Comparison of ENCODE assay signal across 8 mouse cellular contexts in the genomic region with DNA sequence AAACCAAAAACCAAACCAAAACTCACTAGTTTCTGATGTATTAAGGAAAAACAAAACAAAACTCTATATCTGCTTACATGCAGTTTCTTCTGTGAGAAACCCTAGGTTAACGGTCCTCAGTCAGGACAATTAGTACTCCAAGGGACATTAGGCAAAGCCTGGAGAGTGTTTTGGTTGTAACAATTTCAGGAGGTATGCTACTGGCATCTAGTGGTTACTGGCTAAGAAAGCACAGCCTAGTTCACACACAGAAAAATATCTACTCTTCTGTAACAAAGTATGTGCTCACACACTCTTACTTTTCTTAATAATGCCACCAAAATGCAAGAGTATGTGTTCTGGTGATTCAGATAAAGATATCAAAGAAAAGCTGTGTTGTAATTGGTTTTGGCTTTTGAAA. TPM values are rescaled to one million over a fixed set of nuclear protein-coding genes. Genes with fewer than 3 reads are reported as not detected.
DNase-seq lines count a peak whose midpoint lies in the region; ATAC-seq and TF ChIP-seq lines count a peak whose summit lies in the region.

No protein-coding gene starts in this region.

- TF ChIP-seq CTCF in brain, embryonic 14.5 days (IDR thresholded peaks at IDR 0.05; ENCODE audit: borderline replicate concordance, extremely low read depth, insufficient read depth, insufficient read length) = peak; percentile 29; the same call in 1 of the 2 replicates

- 24% methylated on average over 1 of the region's 1 CpGs for WGBS in hindbrain, embryonic 14.5 days
- 23% methylated on average over 1 of the region's 1 CpGs for WGBS in neural tube, embryonic 12.5 days

- TF ChIP-seq POLR2A in brain, embryonic 14.5 days (IDR thresholded peaks at IDR 0.05; ENCODE audit: borderline replicate concordance, extremely low read depth, insufficient read depth, insufficient read length, poor library complexity, severe bottlenecking) = no peak

- H3K4me3 ChIP-seq in hindbrain, embryonic 14.5 days (replicated peaks; ENCODE audit: low read length) = peak overlapping the region; percentile 77
- no peak overlapping the region for H3K4me3 ChIP-seq in neural tube, embryonic 12.5 days

- H3K27me3 ChIP-seq in hindbrain, embryonic 14.5 days (ENCODE audit: control insufficient read depth, insufficient read depth, low read length) = no peaks in the 10 kb centered on the region
- H3K27me3 ChIP-seq in neural tube, embryonic 12.5 days (replicated peaks) = no peaks in the 10 kb centered on the region

- H3K9ac ChIP-seq in hindbrain, embryonic 14.5 days = peak overlapping the region; percentile 84
- H3K9ac ChIP-seq in neural tube, embryonic 12.5 days = 0 out of 2 replicates have a peak overlapping the region, but pooled peaks have one; percentile 95

- 0 out of 2 replicates have a peak overlapping the region, but pooled peaks have one; percentile 94 for H3K27ac ChIP-seq in hindbrain, embryonic 14.5 days
- no peak overlapping the region for H3K27ac ChIP-seq in neural tube, embryonic 12.5 days

- H3K4me1 ChIP-seq in hindbrain, embryonic 14.5 days (replicated peaks; ENCODE audit: control insufficient read depth, insufficient read depth, low read length) = peaks cover 9% of the 10 kb centered on the region; the same call in 1 of the 2 replicates
- peaks cover 4% of the 10 kb centered on the region; the same call in 1 of the 2 replicates for H3K4me1 ChIP-seq in neural tube, embryonic 12.5 days

- no peaks in the 10 kb centered on the region for H3K9me3 ChIP-seq in hindbrain, embryonic 14.5 days (ENCODE audit: control insufficient read depth, low read length)
- no peaks in the 10 kb centered on the region for H3K9me3 ChIP-seq in neural tube, embryonic 12.5 days

- peak overlapping the region; percentile 60 for H3K4me2 ChIP-seq in hindbrain, embryonic 14.5 days (replicated peaks)
- H3K4me2 ChIP-seq in neural tube, embryonic 12.5 days (replicated peaks) = peak overlapping the region; percentile 61

- peaks cover 28% of the 10 kb centered on the region for H3K36me3 ChIP-seq in hindbrain, embryonic 14.5 days (replicated peaks; ENCODE audit: control insufficient read depth, insufficient read depth)
- peaks cover 12% of the 10 kb centered on the region for H3K36me3 ChIP-seq in neural tube, embryonic 12.5 days

- DNase-seq in kidney, postnatal 14 days = peak; percentile 37
- no peak for DNase-seq in kidney, postnatal 10 days
- peak; percentile 69 for DNase-seq in brain, embryonic 14.5 days (ENCODE audit: low read depth)
- peak; percentile 61 for DNase-seq in hindbrain, embryonic 14.5 days (ENCODE audit: low spot score)
- DNase-seq in spleen, postnatal 4 days (ENCODE audit: low spot score in 2 of 2) = no peak
- no peak for DNase-seq in urinary bladder, postnatal 10 days (ENCODE audit: low spot score)
- no peak for DNase-seq in right cerebral cortex, postnatal 4 days

- no peak for ATAC-seq in hindbrain, embryonic 14.5 days (ENCODE audit: low FRiP score)
- no peak for ATAC-seq in neural tube, embryonic 12.5 days (ENCODE audit: low FRiP score, low read depth)

RNA-seq across cellular contexts. Expression of gene Zfp786, which starts 1.7 kb away (rescaled TPM):
- polyA plus RNA-seq in brain, embryonic 14.5 days (2012; rRNA removed) = 5.2 and 8.8 TPM in 2 replicates
- polyA plus RNA-seq in hindbrain, embryonic 14.5 days (2014; fragmentation: Nextera tagmentation; extraction: Ambion mirVana) = 13.6 and 13.7 TPM in 2 replicates
- polyA plus RNA-seq in neural tube, embryonic 12.5 days (2016; fragmentation: Nextera tagmentation; extraction: Ambion mirVana) = 12.8 and 14.8 TPM in 2 replicates

RNA-seq across cellular contexts. Expression of gene Zfp398, which starts 6.5 kb away (rescaled TPM):
- polyA plus RNA-seq in brain, embryonic 14.5 days (2012; rRNA removed) = 17.4 and 22.2 TPM in 2 replicates
- polyA plus RNA-seq in hindbrain, embryonic 14.5 days (2014; fragmentation: Nextera tagmentation; extraction: Ambion mirVana) = 15.7 and 18.6 TPM in 2 replicates
- polyA plus RNA-seq in neural tube, embryonic 12.5 days (2016; fragmentation: Nextera tagmentation; extraction: Ambion mirVana) = 13.4 and 14.5 TPM in 2 replicates

RNA-seq across cellular contexts. Expression of gene Pdia4, which starts 15.7 kb away (rescaled TPM):
- polyA plus RNA-seq in brain, embryonic 14.5 days (2012; rRNA removed) = 52.6 and 75.7 TPM in 2 replicates
- 149 and 168 TPM in 2 replicates for polyA plus RNA-seq in hindbrain, embryonic 14.5 days (2014; fragmentation: Nextera tagmentation; extraction: Ambion mirVana)
- 196 and 221 TPM in 2 replicates for polyA plus RNA-seq in neural tube, embryonic 12.5 days (2016; fragmentation: Nextera tagmentation; extraction: Ambion mirVana)

RNA-seq across cellular contexts. Expression of gene Zfp282, which starts 48.1 kb away (rescaled TPM):
- polyA plus RNA-seq in brain, embryonic 14.5 days (2012; rRNA removed) = 26.1 and 29.8 TPM in 2 replicates
- 18.7 and 18.9 TPM in 2 replicates for polyA plus RNA-seq in hindbrain, embryonic 14.5 days (2014; fragmentation: Nextera tagmentation; extraction: Ambion mirVana)
- 26.8 and 27.0 TPM in 2 replicates for polyA plus RNA-seq in neural tube, embryonic 12.5 days (2016; fragmentation: Nextera tagmentation; extraction: Ambion mirVana)

Comparison
In these comparisons a context has a peak if more than half of its experiments do, and no peak if none do; other contexts are left out.
1. DNase-seq: peak in kidney, postnatal 14 days (single experiment), brain, embryonic 14.5 days (single experiment) and hindbrain, embryonic 14.5 days (single experiment); none in kidney, postnatal 10 days (single experiment), spleen, postnatal 4 days (0 of 2), urinary bladder, postnatal 10 days (single experiment) and right cerebral cortex, postnatal 4 days (single experiment).